Mouse (Mus musculus) intestine, embryonic 14.5 days (tissue): Measurements from ENCODE around the gene Disc1. TPM values are rescaled to one million over a fixed set of nuclear protein-coding genes. Genes with fewer than 3 reads are reported as not detected.

Experiments
- ATAC-seq: fragments of 200-750 bp; cut with Nextera tagmentation; replicated peaks from 2 replicates; pipeline ENCODE4 v1.8.0; 2017; ENCODE audit warnings: low read depth, moderate number of reproducible peaks, moderate TSS enrichment, moderate library complexity; ENCODE audit not compliant: low FRiP score, low TSS enrichment
- DNase-seq: peaks from one replicate; pipeline ENCODE4 v3.0.0-alpha.2; 2018; ENCODE audit warnings: low spot score
- H3K27ac ChIP-seq: fragments of 300-500 bp; sonication (generic); 2 replicates; pipeline ENCODE4 v1.5.1; 2014; ENCODE audit warnings: low read depth, mild to moderate bottlenecking, control low read depth
- H3K27me3 ChIP-seq: fragments of 300-500 bp; sonication (generic); replicated peaks from 2 replicates; pipeline ENCODE4 v1.6.1; 2014; ENCODE audit warnings: low read length, control low read depth; ENCODE audit not compliant: control insufficient read depth, insufficient read depth
- H3K36me3 ChIP-seq: fragments of 300-500 bp; sonication (generic); 2 replicates; pipeline ENCODE4 v1.6.1; 2014; ENCODE audit warnings: low read length, control low read depth; ENCODE audit not compliant: control insufficient read depth, insufficient read depth
- H3K4me1 ChIP-seq: fragments of 300-500 bp; sonication (generic); replicated peaks from 2 replicates; pipeline ENCODE4 v1.6.1; 2014; ENCODE audit warnings: low read length, control low read depth, mixed read lengths; ENCODE audit not compliant: control insufficient read depth, insufficient read depth
- H3K4me2 ChIP-seq: fragments of 300-500 bp; sonication (generic); 2 replicates; pipeline ENCODE4 v1.6.1; 2014; ENCODE audit warnings: low read length
- H3K4me3 ChIP-seq: fragments of 300-500 bp; sonication (generic); 2 replicates; pipeline ENCODE4 v1.5.1; 2014; ENCODE audit warnings: low read depth, low read length, control low read depth, mixed read lengths
- H3K9ac ChIP-seq: fragments of 300-500 bp; sonication (generic); 2 replicates; pipeline ENCODE4 v1.6.1; 2014; ENCODE audit warnings: mild to moderate bottlenecking, low read length
- H3K9me3 ChIP-seq: fragments of 300-500 bp; sonication (generic); 2 replicates; pipeline ENCODE4 v1.6.1; 2016; ENCODE audit warnings: low read length, control low read depth; ENCODE audit not compliant: control insufficient read depth
- WGBS: fragments of 180-500 bp; shearing (Covaris S2); extraction: QIAGEN DNeasy Blood & Tissue Kit; methylation state at CpG from one replicate; pipeline ENCODE4 v1.1.7; 2014; 5-methylcytosine and 5-hydroxymethylcytosine counted together
- polyA plus RNA-seq: library from polyadenylated mRNA; unstranded; fragments of >200 nt; fragmentation: Nextera tagmentation; extraction: Ambion mirVana; gene quantifications from 2 replicates; pipeline ENCODE4 v1.2.1, GENCODE M21; 2014

Gene Disc1
- polyA plus RNA-seq, 1 experiment from 2014 or later, result 2.5 TPM

- Histone ChIP-seq H3K27me3 (no peaks in the 10 kb centered on the region), H3K27ac (no peak overlapping the region), H3K4me1 (0 out of 2 replicates have a peak, but pooled peaks cover 8% of the 10 kb centered on the region), H3K4me3 (no peak overlapping the region), H3K9me3 (no peaks in the 10 kb centered on the region), H3K36me3 (no peaks in the 10 kb centered on the region), H3K9ac (no peak overlapping the region), H3K4me2 (no peak overlapping the region)
- WGBS, result 77% methylated on average over 13 of the region's 13 CpGs
- no peak for ATAC-seq
- no peak for DNase-seq
These were observed 146.4 kb downstream of the Disc1 start for GRCm38 (mm10) chr8:125200273-125200863.

GRCm38 (mm10) chr8:125201650-125202049 is 147.7 kb downstream of the Disc1 start:
- no peak overlapping the region for H3K4me2 ChIP-seq
- no peaks in the 10 kb centered on the region for H3K9me3 ChIP-seq
- 54% methylated on average over 6 of the region's 6 CpGs for WGBS
- H3K4me1 ChIP-seq, result 0 out of 2 replicates have a peak, but pooled peaks cover 8% of the 10 kb centered on the region
- no peak overlapping the region for H3K27ac ChIP-seq
- no peaks in the 10 kb centered on the region for H3K27me3 ChIP-seq
- H3K9ac ChIP-seq, result no peak overlapping the region
- H3K36me3 ChIP-seq, result no peaks in the 10 kb centered on the region
- ATAC-seq, result no peak
- DNase-seq, result no peak
- H3K4me3 ChIP-seq, result no peak overlapping the region

- no peak overlapping the region for H3K9ac ChIP-seq
- H3K4me1 ChIP-seq, result 0 out of 2 replicates have a peak, but pooled peaks cover 8% of the 10 kb centered on the region
- H3K4me3 ChIP-seq, result no peak overlapping the region
- 69% methylated on average over 9 of the region's 9 CpGs for whole genome bisulfite sequencing
- H3K27me3 ChIP-seq, result no peaks in the 10 kb centered on the region
- DNase-seq (no peak), ATAC-seq (no peak)
- H3K4me2 ChIP-seq, result no peak overlapping the region
- H3K27ac ChIP-seq, result no peak overlapping the region
- H3K9me3 ChIP-seq, result no peaks in the 10 kb centered on the region
- H3K36me3 ChIP-seq, result no peaks in the 10 kb centered on the region
These were observed 149.0 kb downstream of the Disc1 start for GRCm38 (mm10) chr8:125203016-125203415.

DNA sequence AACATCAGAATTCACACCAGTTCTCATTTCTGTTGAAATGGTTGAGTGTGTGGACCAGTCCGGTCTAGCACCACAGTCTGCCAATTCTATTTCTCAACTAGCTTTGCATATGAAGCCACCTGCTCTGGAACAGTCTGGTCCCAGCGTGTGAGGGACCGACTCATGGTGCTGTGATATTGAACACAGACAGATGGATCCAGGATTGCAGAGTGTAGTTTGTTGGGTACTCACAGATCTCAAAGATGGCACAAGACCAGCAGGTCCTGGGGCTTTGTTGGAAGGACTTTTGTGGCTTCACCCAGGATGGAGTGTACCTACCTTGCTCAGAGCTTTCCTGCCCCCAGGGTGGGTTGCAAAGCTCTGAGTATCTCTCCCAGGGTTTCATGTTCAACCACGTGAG is 151.6 kb downstream of the Disc1 start:
- Histone ChIP-seq H3K4me2 (no peak overlapping the region), H3K36me3 (no peaks in the 10 kb centered on the region), H3K27me3 (no peaks in the 10 kb centered on the region), H3K9ac (no peak overlapping the region), H3K4me1 (no peaks in the 10 kb centered on the region), H3K9me3 (no peaks in the 10 kb centered on the region), H3K4me3 (no peak overlapping the region), H3K27ac (no peak overlapping the region)
- WGBS, result 85% methylated on average over 4 of the region's 4 CpGs
- ATAC-seq (no peak), DNase-seq (no peak)

GRCm38 (mm10) chr8:125206391-125206790 is 152.4 kb downstream of the Disc1 start:
- Histone ChIP-seq H3K4me3 (no peak overlapping the region), H3K4me2 (no peak overlapping the region), H3K27me3 (no peaks in the 10 kb centered on the region), H3K27ac (no peak overlapping the region), H3K36me3 (no peaks in the 10 kb centered on the region), H3K9me3 (no peaks in the 10 kb centered on the region), H3K9ac (no peak overlapping the region), H3K4me1 (no peaks in the 10 kb centered on the region)
- ATAC-seq (no peak), DNase-seq (no peak)
- 81% methylated on average over 8 of the region's 8 CpGs for WGBS

GRCm38 (mm10) chr8:125206962-125207361 is 153.0 kb downstream of the Disc1 start:
- no peak overlapping the region for H3K4me2 ChIP-seq
- 93% methylated on average over 3 of the region's 3 CpGs for WGBS
- H3K4me3 ChIP-seq, result no peak overlapping the region
- no peak overlapping the region for H3K27ac ChIP-seq
- H3K9me3 ChIP-seq, result no peaks in the 10 kb centered on the region
- no peak for DNase-seq
- no peaks in the 10 kb centered on the region for H3K27me3 ChIP-seq
- H3K9ac ChIP-seq, result no peak overlapping the region
- H3K4me1 ChIP-seq, result no peaks in the 10 kb centered on the region
- no peaks in the 10 kb centered on the region for H3K36me3 ChIP-seq
- no peak for ATAC-seq

DNA sequence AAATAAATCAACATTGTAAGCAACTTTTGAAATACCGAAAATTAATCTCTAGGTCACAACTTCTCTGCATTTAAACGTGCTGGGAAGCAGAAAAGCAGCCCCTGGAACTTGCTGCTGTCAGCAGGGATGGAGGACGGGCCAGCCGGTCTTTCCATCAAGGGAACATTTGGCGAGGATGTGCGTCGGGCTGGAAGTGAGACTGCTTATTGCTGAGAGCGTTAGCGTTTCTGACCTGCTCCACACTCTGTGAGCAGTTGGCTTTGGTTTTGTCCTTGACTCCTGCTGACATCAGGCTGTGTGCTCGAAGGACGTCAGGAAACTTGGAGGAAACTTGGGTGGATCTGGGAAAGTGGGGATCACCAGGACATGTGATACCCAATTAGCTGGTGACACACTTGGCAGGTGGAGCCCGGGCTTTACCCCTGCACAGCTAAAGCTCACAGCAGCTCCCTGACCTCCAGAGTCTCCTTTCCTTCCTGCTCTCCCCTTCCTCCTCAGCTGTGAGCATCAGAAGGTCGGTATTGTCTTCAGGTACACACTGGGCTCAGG is 158.7 kb downstream of the Disc1 start:
- H3K9ac ChIP-seq, result no peak overlapping the region
- H3K9me3 ChIP-seq, result no peaks in the 10 kb centered on the region
- ATAC-seq (no peak), DNase-seq (no peak)
- no peak overlapping the region for H3K4me2 ChIP-seq
- no peaks in the 10 kb centered on the region for H3K4me1 ChIP-seq
- H3K27me3 ChIP-seq, result no peaks in the 10 kb centered on the region
- no peaks in the 10 kb centered on the region for H3K36me3 ChIP-seq
- no peak overlapping the region for H3K27ac ChIP-seq
- 66% methylated on average over 13 of the region's 13 CpGs for WGBS
- H3K4me3 ChIP-seq, result no peak overlapping the region

GRCm38 (mm10) chr8:125217902-125218581 is 164.0 kb downstream of the Disc1 start:
- ATAC-seq (no peak), DNase-seq (no peak)
- Histone ChIP-seq H3K4me3 (no peak overlapping the region), H3K9ac (no peak overlapping the region), H3K9me3 (no peaks in the 10 kb centered on the region), H3K4me1 (peaks cover 3% of the 10 kb centered on the region; the same call in 1 of the 2 replicates), H3K27ac (no peak overlapping the region), H3K36me3 (no peaks in the 10 kb centered on the region), H3K4me2 (no peak overlapping the region), H3K27me3 (no peaks in the 10 kb centered on the region)
- WGBS, result 51% methylated on average over 12 of the region's 12 CpGs

DNA sequence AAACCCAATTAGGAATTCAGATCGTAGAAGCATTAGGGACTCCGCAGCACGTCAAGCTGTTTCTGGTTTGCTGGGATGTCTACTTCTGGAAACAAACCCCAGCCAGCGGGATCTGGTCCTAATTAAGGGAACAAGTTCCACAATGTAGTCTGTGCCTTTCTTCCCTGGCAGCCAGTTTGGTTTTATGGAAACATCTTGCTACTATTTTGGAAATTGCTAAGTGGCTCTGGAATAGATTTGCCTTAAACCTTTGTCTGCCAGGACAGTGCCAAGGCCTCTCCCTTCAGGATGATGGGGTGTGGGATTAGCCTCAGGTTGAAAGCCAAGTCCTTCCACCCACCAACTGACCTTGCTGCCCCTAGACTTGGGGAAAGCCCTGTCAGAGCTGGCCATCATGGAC is 164.7 kb downstream of the Disc1 start:
- H3K9me3 ChIP-seq, result no peaks in the 10 kb centered on the region
- H3K9ac ChIP-seq, result no peak overlapping the region
- no peak overlapping the region for H3K27ac ChIP-seq
- no peak overlapping the region for H3K4me3 ChIP-seq
- H3K27me3 ChIP-seq, result no peaks in the 10 kb centered on the region
- ATAC-seq (no peak), DNase-seq (no peak)
- no peak overlapping the region for H3K4me2 ChIP-seq
- H3K4me1 ChIP-seq, result peaks cover 9% of the 10 kb centered on the region
- WGBS, result 65% methylated on average over 4 of the region's 4 CpGs
- no peaks in the 10 kb centered on the region for H3K36me3 ChIP-seq
